In genomic region chr4:90438191-90438922, GRCm38 (mm10) we compare ENCODE assay signal across 15 mouse cellular contexts.
DNase-seq lines count a peak whose midpoint lies in the region; ATAC-seq lines count a peak whose summit lies in the region.
"Had no signal": no experiment of that assay in that cellular context is flagged by ENCODE, and none has a peak within 500 bp of the region (broad histone marks: within the 10 kb centered on the region; RNA-seq: fewer than 3 reads in every experiment).

No protein-coding gene starts in this region.

- H3K9me3 ChIP-seq in neural tube, embryonic 11.5 days (ENCODE audit: control insufficient read depth, low read length): no peaks in the 10 kb centered on the region
- no peaks in the 10 kb centered on the region for H3K9me3 ChIP-seq in hindbrain, embryonic 12.5 days (replicated peaks)
- no peaks in the 10 kb centered on the region for H3K9me3 ChIP-seq in midbrain, embryonic 13.5 days
- H3K9me3 ChIP-seq in neural tube, embryonic 15.5 days (replicated peaks): no peaks in the 10 kb centered on the region
- H3K9me3 ChIP-seq: heart, embryonic 12.5 days; intestine, embryonic 15.5 days; liver, embryonic 15.5 days had no signal

- ATAC-seq in neural tube, embryonic 11.5 days (ENCODE audit: insufficient read depth, low FRiP score, low TSS enrichment): 0 out of 2 replicates have a peak, but pooled peaks have one; percentile 13
- ATAC-seq in hindbrain, embryonic 12.5 days (ENCODE audit: low FRiP score): peak; percentile 49
- ATAC-seq in midbrain, embryonic 13.5 days: 0 out of 2 replicates have a peak, but pooled peaks have one; percentile 22
- ATAC-seq in neural tube, embryonic 15.5 days (ENCODE audit: low FRiP score): peak; percentile 39
- no peak for ATAC-seq in megakaryocyte-erythroid progenitor cell, adult 5-6 weeks (replicated peaks; ENCODE audit: low FRiP score, low TSS enrichment, poor library complexity, severe bottlenecking)
- ATAC-seq: intestine, embryonic 15.5 days had no signal

- DNase-seq in neural tube, embryonic 11.5 days (ENCODE audit: low spot score): no peak
- no peak for DNase-seq in neural tube, embryonic 10.5 days (ENCODE audit: extremely low spot score, low spot score)
- no peak for DNase-seq in cerebellum, postnatal 10 days
- no peak for DNase-seq in layer of hippocampus, adult 18-20 months (ENCODE audit: low spot score in 2 of 2)
- DNase-seq: kidney, postnatal 14 days; spleen, adult 18-20 months; thymus, adult 18-20 months had no signal

- no peak overlapping the region for H3K9ac ChIP-seq in neural tube, embryonic 11.5 days (ENCODE audit: low read length)
- H3K9ac ChIP-seq in hindbrain, embryonic 12.5 days: no peak overlapping the region
- H3K9ac ChIP-seq in midbrain, embryonic 13.5 days (replicated peaks): no peak overlapping the region
- no peak overlapping the region for H3K9ac ChIP-seq in neural tube, embryonic 15.5 days (replicated peaks)
- H3K9ac ChIP-seq: heart, embryonic 12.5 days; intestine, embryonic 15.5 days; liver, embryonic 15.5 days had no signal

- H3K4me3 ChIP-seq in neural tube, embryonic 11.5 days (ENCODE audit: low read depth, low read length): no peak overlapping the region
- H3K4me3 ChIP-seq in hindbrain, embryonic 12.5 days: no peak overlapping the region
- no peak overlapping the region for H3K4me3 ChIP-seq in midbrain, embryonic 13.5 days (replicated peaks)
- H3K4me3 ChIP-seq in neural tube, embryonic 15.5 days (replicated peaks): no peak overlapping the region
- H3K4me3 ChIP-seq: erythroblast, embryonic 14.5 days; heart, embryonic 12.5 days; intestine, embryonic 15.5 days; liver, embryonic 15.5 days had no signal

- H3K4me2 ChIP-seq in neural tube, embryonic 11.5 days (ENCODE audit: low read depth): no peak overlapping the region
- no peak overlapping the region for H3K4me2 ChIP-seq in hindbrain, embryonic 12.5 days (replicated peaks)
- peak overlapping the region; percentile 30 for H3K4me2 ChIP-seq in midbrain, embryonic 13.5 days (replicated peaks)
- H3K4me2 ChIP-seq in neural tube, embryonic 15.5 days: peak overlapping the region; percentile 44
- H3K4me2 ChIP-seq: heart, embryonic 12.5 days; intestine, embryonic 15.5 days; liver, embryonic 15.5 days had no signal

- no peak overlapping the region for H3K27ac ChIP-seq in neural tube, embryonic 11.5 days (ENCODE audit: low read depth, low read length)
- H3K27ac ChIP-seq in hindbrain, embryonic 12.5 days: no peak overlapping the region
- peak overlapping the region; percentile 36 for H3K27ac ChIP-seq in midbrain, embryonic 13.5 days
- H3K27ac ChIP-seq in neural tube, embryonic 15.5 days (replicated peaks): no peak overlapping the region
- H3K27ac ChIP-seq: intestine, embryonic 15.5 days; liver, embryonic 15.5 days had no signal

- no peaks in the 10 kb centered on the region for H3K4me1 ChIP-seq in neural tube, embryonic 11.5 days (ENCODE audit: control insufficient read depth, insufficient read depth, low read length)
- no peaks in the 10 kb centered on the region for H3K4me1 ChIP-seq in hindbrain, embryonic 12.5 days
- H3K4me1 ChIP-seq in midbrain, embryonic 13.5 days (replicated peaks): peaks cover 12% of the 10 kb centered on the region
- H3K4me1 ChIP-seq in neural tube, embryonic 15.5 days: peaks cover 11% of the 10 kb centered on the region
- H3K4me1 ChIP-seq: heart, embryonic 12.5 days; intestine, embryonic 15.5 days; liver, embryonic 15.5 days had no signal

- H3K36me3 ChIP-seq in neural tube, embryonic 11.5 days (ENCODE audit: control insufficient read depth, insufficient read depth, low read length): no peaks in the 10 kb centered on the region
- no peaks in the 10 kb centered on the region for H3K36me3 ChIP-seq in hindbrain, embryonic 12.5 days
- H3K36me3 ChIP-seq in midbrain, embryonic 13.5 days: no peaks in the 10 kb centered on the region
- H3K36me3 ChIP-seq in neural tube, embryonic 15.5 days: no peaks in the 10 kb centered on the region
- H3K36me3 ChIP-seq: heart, embryonic 12.5 days; intestine, embryonic 15.5 days; liver, embryonic 15.5 days had no signal

- no peaks in the 10 kb centered on the region for H3K27me3 ChIP-seq in neural tube, embryonic 11.5 days (ENCODE audit: control insufficient read depth, insufficient read depth, low read length)
- H3K27me3 ChIP-seq in hindbrain, embryonic 12.5 days: no peaks in the 10 kb centered on the region
- no peaks in the 10 kb centered on the region for H3K27me3 ChIP-seq in midbrain, embryonic 13.5 days
- no peaks in the 10 kb centered on the region for H3K27me3 ChIP-seq in neural tube, embryonic 15.5 days (replicated peaks)
- H3K27me3 ChIP-seq: heart, embryonic 12.5 days; intestine, embryonic 15.5 days; liver, embryonic 15.5 days had no signal

- 82% methylated on average over 10 of the region's 10 CpGs for WGBS in neural tube, embryonic 11.5 days
- WGBS in hindbrain, embryonic 12.5 days: 72% methylated on average over 10 of the region's 10 CpGs
- 67% methylated on average over 10 of the region's 10 CpGs for WGBS in midbrain, embryonic 13.5 days
- WGBS in neural tube, embryonic 15.5 days: 58% methylated on average over 10 of the region's 10 CpGs

Comparison
In these comparisons a context has a peak if more than half of its experiments do, and no peak if none do; other contexts are left out.
1. H3K4me2 ChIP-seq: peak in midbrain, embryonic 13.5 days (single experiment) and neural tube, embryonic 15.5 days (single experiment); none in neural tube, embryonic 11.5 days (single experiment) and hindbrain, embryonic 12.5 days (single experiment).